ENCODE assay signal across 7 mouse cellular contexts in genomic region chr7:98268166-98268565, GRCm38 (mm10). TPM values are rescaled to one million over a fixed set of nuclear protein-coding genes. Genes with fewer than 3 reads are reported as not detected.
DNase-seq lines count a peak whose midpoint lies in the region; ATAC-seq and TF ChIP-seq lines count a peak whose summit lies in the region.
"Not testable (repeated sequence)": the region's sequence is repeated elsewhere in the genome, so short reads cannot be mapped to it uniquely, and the experiment has no call there.

No protein-coding gene starts in this region.

- H3K4me1 ChIP-seq in embryonic facial prominence, embryonic 15.5 days; heart, embryonic 14.5 days (ENCODE audit: control insufficient read depth in 2 of 2, insufficient read depth in 2 of 2, low read length in 2 of 2); intestine, embryonic 14.5 days (replicated peaks; ENCODE audit: control insufficient read depth, insufficient read depth, low read length); limb, embryonic 12.5 days (replicated peaks); lung, postnatal 0 days (ENCODE audit: insufficient read depth, low read depth, low read length); neural tube, embryonic 13.5 days (replicated peaks): not testable (repeated sequence)

- TF ChIP-seq CTCF in lung, postnatal 0 days (IDR thresholded peaks at IDR 0.05): not testable (repeated sequence)

- peak overlapping the region; percentile 41 for H3K4me2 ChIP-seq in embryonic facial prominence, embryonic 15.5 days (replicated peaks)
- H3K4me2 ChIP-seq in heart, embryonic 14.5 days (ENCODE audit: low read length): peak overlapping the region; percentile 61
- H3K4me2 ChIP-seq in intestine, embryonic 14.5 days (ENCODE audit: low read length): peak overlapping the region; percentile 26; the same call in 1 of the 2 replicates
- H3K4me2 ChIP-seq in limb, embryonic 12.5 days: peak overlapping the region; percentile 45
- peak overlapping the region; percentile 36; the same call in 1 of the 2 replicates for H3K4me2 ChIP-seq in lung, postnatal 0 days (replicated peaks; ENCODE audit: low read depth, low read length)
- H3K4me2 ChIP-seq in neural tube, embryonic 13.5 days: peak overlapping the region; percentile 33; the same call in 1 of the 2 replicates

- not testable (repeated sequence) for H3K27me3 ChIP-seq in embryonic facial prominence, embryonic 15.5 days; heart, embryonic 14.5 days (ENCODE audit: control insufficient read depth, insufficient read depth, low read length); intestine, embryonic 14.5 days (replicated peaks; ENCODE audit: control insufficient read depth, insufficient read depth, low read length); limb, embryonic 12.5 days; lung, postnatal 0 days (replicated peaks; ENCODE audit: insufficient read depth, low read length); neural tube, embryonic 13.5 days

- peak overlapping the region; percentile 31 for H3K4me3 ChIP-seq in embryonic facial prominence, embryonic 15.5 days (replicated peaks)
- peak overlapping the region; percentile 38 to 44 for H3K4me3 ChIP-seq in heart, embryonic 14.5 days (ENCODE audit: control insufficient read depth in 1 of 2, insufficient read depth in 1 of 2, low read depth in 1 of 2, low read length in 2 of 2)
- H3K4me3 ChIP-seq in intestine, embryonic 14.5 days (ENCODE audit: low read depth, low read length); lung, postnatal 0 days (ENCODE audit: low read depth, low read length); neural tube, embryonic 13.5 days: not testable (repeated sequence)
- peak overlapping the region; percentile 30 for H3K4me3 ChIP-seq in limb, embryonic 12.5 days (replicated peaks)

- ATAC-seq in embryonic facial prominence, embryonic 15.5 days (ENCODE audit: insufficient number of reproducible peaks, low FRiP score, low TSS enrichment, low read depth); heart, embryonic 14.5 days (ENCODE audit: insufficient number of reproducible peaks, insufficient read depth, low FRiP score, low read depth); intestine, embryonic 14.5 days (replicated peaks; ENCODE audit: low FRiP score, low TSS enrichment, low read depth); limb, embryonic 12.5 days (ENCODE audit: insufficient number of reproducible peaks, insufficient read depth, low FRiP score, low TSS enrichment, low read depth); lung, postnatal 0 days; neural tube, embryonic 13.5 days (ENCODE audit: low read depth): not testable (repeated sequence)

- not testable (repeated sequence) for TF ChIP-seq EP300 in lung, postnatal 0 days (IDR thresholded peaks at IDR 0.05)

- not testable (repeated sequence) for H3K36me3 ChIP-seq in embryonic facial prominence, embryonic 15.5 days; heart, embryonic 14.5 days (ENCODE audit: control insufficient read depth, insufficient read depth, low read length); intestine, embryonic 14.5 days (ENCODE audit: control insufficient read depth, insufficient read depth, low read length); limb, embryonic 12.5 days; lung, postnatal 0 days (ENCODE audit: insufficient read depth, low read length); neural tube, embryonic 13.5 days

- H3K9ac ChIP-seq in embryonic facial prominence, embryonic 15.5 days; intestine, embryonic 14.5 days (ENCODE audit: low read length); limb, embryonic 12.5 days (replicated peaks); lung, postnatal 0 days (replicated peaks; ENCODE audit: low read depth); neural tube, embryonic 13.5 days: not testable (repeated sequence)
- H3K9ac ChIP-seq in heart, embryonic 14.5 days (ENCODE audit: low read length): peak overlapping the region; percentile 61; the same call in 1 of the 2 replicates

- not testable (repeated sequence) for H3K27ac ChIP-seq in embryonic facial prominence, embryonic 15.5 days (replicated peaks); heart, embryonic 14.5 days (replicated peaks in 1 of 2; ENCODE audit: control insufficient read depth in 1 of 2, insufficient read depth in 1 of 2, low read depth in 2 of 2, low read length in 2 of 2); intestine, embryonic 14.5 days (ENCODE audit: low read depth); limb, embryonic 12.5 days; lung, postnatal 0 days (ENCODE audit: low read length); neural tube, embryonic 13.5 days (replicated peaks)

- WGBS in embryonic facial prominence, embryonic 15.5 days: 28% methylated on average over 15 of the region's 15 CpGs
- WGBS in heart, embryonic 14.5 days: 14% methylated on average over 10 of the region's 15 CpGs
- 25% methylated on average over 14 of the region's 15 CpGs for WGBS in intestine, embryonic 14.5 days
- WGBS in limb, embryonic 12.5 days: 25% methylated on average over 10 of the region's 15 CpGs
- 26% methylated on average over 13 of the region's 15 CpGs for WGBS in lung, postnatal 0 days
- WGBS in neural tube, embryonic 13.5 days: 48% methylated on average over 11 of the region's 15 CpGs

- peak; percentile 77 for DNase-seq in ZHBTc4 (ENCODE audit: low read depth, low spot score)
- DNase-seq in intestine, embryonic 14.5 days (ENCODE audit: low spot score); lung, postnatal 0 days (ENCODE audit: low spot score): not testable (repeated sequence)

- not testable (repeated sequence) for H3K9me3 ChIP-seq in embryonic facial prominence, embryonic 15.5 days (replicated peaks); heart, embryonic 14.5 days (ENCODE audit: control insufficient read depth, low read length); intestine, embryonic 14.5 days (ENCODE audit: control insufficient read depth, low read length); limb, embryonic 12.5 days; lung, postnatal 0 days (ENCODE audit: low read length); neural tube, embryonic 13.5 days

RNA-seq across cellular contexts. Expression of gene Acer3, which starts 52.8 kb away (rescaled TPM):
- polyA plus RNA-seq in embryonic facial prominence, embryonic 15.5 days (2015; fragmentation: Nextera tagmentation; extraction: Ambion mirVana): 43.5 and 43.9 TPM in 2 replicates
- polyA plus RNA-seq in heart, embryonic 14.5 days (2014; fragmentation: Nextera tagmentation; extraction: Ambion mirVana): 24.7 and 27.6 TPM in 2 replicates
- polyA plus RNA-seq in intestine, embryonic 14.5 days (2014; fragmentation: Nextera tagmentation; extraction: Ambion mirVana): 21.6 and 21.7 TPM in 2 replicates
- 25.4 and 27.5 TPM in 2 replicates for polyA plus RNA-seq in limb, embryonic 12.5 days (2016; fragmentation: Nextera tagmentation; extraction: Ambion mirVana)
- polyA plus RNA-seq in lung, postnatal 0 days (2015; fragmentation: Nextera tagmentation; extraction: Ambion mirVana): 33.1 and 43.4 TPM in 2 replicates
- polyA plus RNA-seq in neural tube, embryonic 13.5 days (2015; fragmentation: Nextera tagmentation; extraction: Ambion mirVana): 20.5 and 20.7 TPM in 2 replicates
